Mouse (Mus musculus): ENCODE data around the gene Asb4.

- no peak for TF ChIP-seq POLR2A (IDR thresholded peaks at IDR 0.05; ENCODE audit: borderline replicate concordance, control insufficient read depth, low read depth, low read length)
- no peak for TF ChIP-seq CTCF (IDR thresholded peaks at IDR 0.05; ENCODE audit: control insufficient read depth, insufficient read depth, low read length)
These were observed 7.1 kb downstream of the Asb4 start for GRCm38 (mm10) chr6:5390298-5390697.
